26 mouse cellular contexts compared by ENCODE assay signal in genomic region chr4:56809050-56809449, GRCm38 (mm10). TPM values are rescaled to one million over a fixed set of nuclear protein-coding genes. Genes with fewer than 3 reads are reported as not detected.
A peak's percentile ranks its signal among the peaks of the same experiment; 100 is the strongest.
DNase-seq lines count a peak whose midpoint lies in the region; ATAC-seq and TF ChIP-seq lines count a peak whose summit lies in the region.
"Had no signal": no experiment of that assay in that cellular context is flagged by ENCODE, and none has a peak within 500 bp of the region (broad histone marks: within the 10 kb centered on the region; RNA-seq: fewer than 3 reads in every experiment).

No protein-coding gene starts in this region.

- H3K4me3 ChIP-seq in limb, embryonic 12.5 days (replicated peaks) = no peak overlapping the region
- no peak overlapping the region for H3K4me3 ChIP-seq in limb, embryonic 10.5 days
- no peak overlapping the region for H3K4me3 ChIP-seq in lung, embryonic 14.5 days (ENCODE audit: low read depth, low read length)
- H3K4me3 ChIP-seq in lung, adult 2 months (replicated peaks; ENCODE audit: extremely low read depth, low read depth, low read length) = no peak overlapping the region
- H3K4me3 ChIP-seq in MEL (ENCODE audit: control insufficient read depth in 1 of 2, insufficient read depth in 1 of 2, low read depth in 2 of 2, low read length in 2 of 2) (no peak overlapping the region), myocyte (no peak overlapping the region)
- H3K4me3 ChIP-seq: embryonic facial prominence, embryonic 10.5 days; embryonic facial prominence, embryonic 12.5 days; erythroblast, embryonic 14.5 days; forebrain, embryonic 10.5 days; forebrain, embryonic 12.5 days had no signal

- no peak overlapping the region for H3ac ChIP-seq in myocyte (ENCODE audit: control insufficient read depth, insufficient read length)

- peaks cover 65% of the 10 kb centered on the region for H3K36me3 ChIP-seq in limb, embryonic 12.5 days
- peaks cover 48% of the 10 kb centered on the region for H3K36me3 ChIP-seq in limb, embryonic 10.5 days
- peaks cover 25% of the 10 kb centered on the region for H3K36me3 ChIP-seq in lung, embryonic 14.5 days (ENCODE audit: insufficient read depth)
- H3K36me3 ChIP-seq in MEL (ENCODE audit: control insufficient read depth in 1 of 2, insufficient read depth in 2 of 2, low read length in 2 of 2) (peaks cover 3 to 12% of the 10 kb centered on the region in 2 experiments; a peak in 3 of 4 replicates), myocyte (ENCODE audit: control insufficient read depth, insufficient read depth) (peaks cover 26% of the 10 kb centered on the region)

- H3K27me3 ChIP-seq in limb, embryonic 12.5 days = no peaks in the 10 kb centered on the region
- no peaks in the 10 kb centered on the region for H3K27me3 ChIP-seq in limb, embryonic 10.5 days (ENCODE audit: low read depth, poor library complexity, severe bottlenecking)
- H3K27me3 ChIP-seq in lung, embryonic 14.5 days (ENCODE audit: insufficient read depth, low read length) = no peaks in the 10 kb centered on the region
- no peaks in the 10 kb centered on the region for H3K27me3 ChIP-seq in MEL (ENCODE audit: control insufficient read depth in 1 of 2, insufficient read depth in 2 of 2, low read length in 2 of 2)
- no peaks in the 10 kb centered on the region for H3K27me3 ChIP-seq in myocyte (ENCODE audit: control insufficient read depth, insufficient read depth, insufficient read length)
- H3K27me3 ChIP-seq: CH12.LX; embryonic facial prominence, embryonic 12.5 days; forebrain, embryonic 12.5 days had no signal

- no peak for TF ChIP-seq EP300 in MEL (IDR thresholded peaks at IDR 0.05; ENCODE audit: low read depth in 1 of 2, low read length in 2 of 2)

- H3K27ac ChIP-seq in limb, embryonic 12.5 days = 0 out of 2 replicates have a peak overlapping the region, but pooled peaks have one; percentile 12
- no peak overlapping the region for H3K27ac ChIP-seq in limb, embryonic 10.5 days
- no peak overlapping the region for H3K27ac ChIP-seq in lung, embryonic 14.5 days (ENCODE audit: low read depth)
- H3K27ac ChIP-seq in MEL (ENCODE audit: control insufficient read depth, low read depth, low read length) = no peak overlapping the region
- H3K27ac ChIP-seq: embryonic facial prominence, embryonic 10.5 days; embryonic facial prominence, embryonic 12.5 days; forebrain, embryonic 10.5 days had no signal

- H3K4me2 ChIP-seq in limb, embryonic 12.5 days = no peak overlapping the region
- no peak overlapping the region for H3K4me2 ChIP-seq in lung, embryonic 14.5 days
- H3K4me2 ChIP-seq in myocyte (ENCODE audit: low read depth) = no peak overlapping the region
- H3K4me2 ChIP-seq: embryonic facial prominence, embryonic 12.5 days; forebrain, embryonic 12.5 days had no signal

- H3K79me2 ChIP-seq in MEL (ENCODE audit: control insufficient read depth, insufficient read depth, low read length, poor library complexity) (peaks cover 2% of the 10 kb centered on the region; the same call in 1 of the 2 replicates), myocyte (ENCODE audit: control insufficient read depth, insufficient read depth) (peaks cover 5% of the 10 kb centered on the region)

- DNase-seq in limb, embryonic 10.5 days (ENCODE audit: low spot score) = no peak
- DNase-seq in lung, embryonic 14.5 days = peak; percentile 5
- DNase-seq in lung, adult 2 months = no peak
- DNase-seq in MEL (ENCODE audit: low read depth, low spot score) = no peak
- DNase-seq: adrenal gland, adult 2 months; adrenal gland, postnatal 10 days; adrenal gland, postnatal 25 days; B cell, adult 2 months; cerebellum, adult 11-12 months; cerebellum, adult 2 months; cerebellum, adult 9-10 months; cerebellum, postnatal 10 days; cerebellum, postnatal 25 days had no signal

- no peak for ATAC-seq in limb, embryonic 12.5 days (ENCODE audit: insufficient number of reproducible peaks, insufficient read depth, low FRiP score, low TSS enrichment, low read depth)
- no peak for ATAC-seq in lung, embryonic 14.5 days (ENCODE audit: insufficient read depth)
- no peak for ATAC-seq in megakaryocyte, adult 5-6 weeks (ENCODE audit: poor library complexity, severe bottlenecking)
- ATAC-seq: CD4-positive, CD25-positive, alpha-beta regulatory T cell, adult 4 months; forebrain, embryonic 14.5 days; forebrain, embryonic 16.5 days had no signal

- WGBS in limb, embryonic 12.5 days = 73% methylated on average over 4 of the region's 4 CpGs
- WGBS in limb, embryonic 10.5 days = 75% methylated on average over 4 of the region's 4 CpGs
- 59% methylated on average over 4 of the region's 4 CpGs for WGBS in lung, embryonic 14.5 days
- WGBS in lung, adult 2 months = 67% methylated on average over 4 of the region's 4 CpGs

- TF ChIP-seq POLR2A in lung, adult 2 months (IDR thresholded peaks at IDR 0.05; ENCODE audit: borderline replicate concordance, extremely low read depth, low read depth, low read length) = no peak
- TF ChIP-seq POLR2A in MEL (IDR thresholded peaks at IDR 0.05; ENCODE audit: control insufficient read depth in 1 of 2, insufficient read depth in 1 of 2, low read depth in 1 of 2, low read length in 2 of 2, poor library complexity in 1 of 2) = peak in 1 of 2 experiments; percentile 29; a peak in 1 of 4 replicates
- no peak for TF ChIP-seq POLR2A in myocyte (IDR thresholded peaks at IDR 0.05; ENCODE audit: insufficient read length, low read depth)

- no peak for TF ChIP-seq CTCF in lung, embryonic 14.5 days (IDR thresholded peaks at IDR 0.05; ENCODE audit: low read depth)
- no peak for TF ChIP-seq CTCF in lung, adult 2 months (IDR thresholded peaks at IDR 0.05; ENCODE audit: insufficient read depth, low read length)
- no peak for TF ChIP-seq CTCF in MEL (IDR thresholded peaks at IDR 0.05 in 2 of 3, conservative IDR thresholded peaks at IDR 0.05 in 1 of 3; ENCODE audit: control insufficient read depth in 1 of 3, insufficient read depth in 1 of 3, low read depth in 2 of 3, low read length in 3 of 3, poor library complexity in 1 of 3, severe bottlenecking in 1 of 3)

- no peak for TF ChIP-seq RAD21 in MEL (IDR thresholded peaks at IDR 0.05; ENCODE audit: low read depth, low read length)

- H3K4me1 ChIP-seq in limb, embryonic 12.5 days (replicated peaks) = no peaks in the 10 kb centered on the region
- H3K4me1 ChIP-seq in limb, embryonic 10.5 days = no peaks in the 10 kb centered on the region; the same call in 1 of the 2 replicates
- H3K4me1 ChIP-seq in lung, embryonic 14.5 days (ENCODE audit: insufficient read depth) = no peaks in the 10 kb centered on the region
- H3K4me1 ChIP-seq in lung, adult 2 months (ENCODE audit: control insufficient read depth, insufficient read depth, low read length) = no peaks in the 10 kb centered on the region
- H3K4me1 ChIP-seq in MEL (ENCODE audit: control insufficient read depth in 1 of 2, insufficient read depth in 2 of 2, low read length in 2 of 2) = no peaks in the 10 kb centered on the region
- H3K4me1 ChIP-seq: embryonic facial prominence, embryonic 12.5 days had no signal

- H3K9me3 ChIP-seq in limb, embryonic 12.5 days = no peaks in the 10 kb centered on the region
- no peaks in the 10 kb centered on the region for H3K9me3 ChIP-seq in limb, embryonic 10.5 days (replicated peaks)
- H3K9me3 ChIP-seq in lung, embryonic 14.5 days (ENCODE audit: low read depth, low read length) = no peaks in the 10 kb centered on the region
- no peaks in the 10 kb centered on the region for H3K9me3 ChIP-seq in MEL (replicated peaks; ENCODE audit: insufficient read depth, low read length)
- H3K9me3 ChIP-seq: embryonic facial prominence, embryonic 10.5 days; embryonic facial prominence, embryonic 12.5 days; forebrain, embryonic 10.5 days; forebrain, embryonic 12.5 days; G1E had no signal

- no peak overlapping the region for H3K9ac ChIP-seq in limb, embryonic 12.5 days (replicated peaks)
- no peak overlapping the region for H3K9ac ChIP-seq in lung, embryonic 14.5 days
- H3K9ac ChIP-seq in MEL (ENCODE audit: control insufficient read depth, low read depth, low read length, poor library complexity, severe bottlenecking) = no peak overlapping the region
- H3K9ac ChIP-seq: embryonic facial prominence, embryonic 12.5 days; forebrain, embryonic 12.5 days had no signal

RNA-seq across cellular contexts. Expression of gene Fam206a, which starts 6.9 kb away (rescaled TPM):
- 21.0 and 24.7 TPM in 2 replicates for polyA plus RNA-seq in limb, embryonic 12.5 days (2016; fragmentation: Nextera tagmentation; extraction: Ambion mirVana)
- polyA plus RNA-seq in limb, embryonic 10.5 days (2016; fragmentation: Nextera tagmentation; extraction: Ambion mirVana) = 28.0 and 28.5 TPM in 2 replicates
- 19.4 and 22.8 TPM in 2 replicates for polyA plus RNA-seq in lung, embryonic 14.5 days (2014; fragmentation: Nextera tagmentation; extraction: Ambion mirVana)
- 2.3 and 3.5 TPM in 2 replicates for polyA plus RNA-seq in lung, adult 2 months (2012; rRNA removed)
- total RNA-seq in MEL (2012; rRNA removed) = 7.3 and 8.9 TPM in 2 replicates
- 10 to 100 TPM; 27.8 to 33.9 TPM for polyA plus RNA-seq in MEL (2012; ENCODE audit: insufficient read depth in 1 of 2, insufficient read length in 2 of 2, low read depth in 1 of 2, low replicate concordance in 2 of 2, missing spikeins in 1 of 2)
- polyA plus RNA-seq in myocyte (2012; fragmentation: generic; extraction: Trizol) = 12.0 TPM
- total RNA-seq in megakaryocyte, adult 5-6 weeks (2015) = 15.7 and 18.9 TPM in 2 replicates
- 5.7 and 6.6 TPM in 2 replicates for total RNA-seq in megakaryocyte, adult 5-6 weeks (2017)

RNA-seq across cellular contexts. Expression of gene Elp1, which starts 6.9 kb away (rescaled TPM):
- polyA plus RNA-seq in limb, embryonic 12.5 days (2016; fragmentation: Nextera tagmentation; extraction: Ambion mirVana) = 78.4 and 87.6 TPM in 2 replicates
- 91.9 and 96.8 TPM in 2 replicates for polyA plus RNA-seq in limb, embryonic 10.5 days (2016; fragmentation: Nextera tagmentation; extraction: Ambion mirVana)
- 61.3 and 63.9 TPM in 2 replicates for polyA plus RNA-seq in lung, embryonic 14.5 days (2014; fragmentation: Nextera tagmentation; extraction: Ambion mirVana)
- 10.2 and 16.0 TPM in 2 replicates for polyA plus RNA-seq in lung, adult 2 months (2012; rRNA removed)
- total RNA-seq in MEL (2012; rRNA removed) = 38.4 and 41.3 TPM in 2 replicates
- polyA plus RNA-seq in MEL (2012; ENCODE audit: insufficient read depth in 1 of 2, insufficient read length in 2 of 2, low read depth in 1 of 2, low replicate concordance in 2 of 2, missing spikeins in 1 of 2) = 100 to 1,000 TPM in 1 of 2 experiments, 10 to 100 TPM in 1; 38.0 to 144 TPM
- 23.5 TPM for polyA plus RNA-seq in myocyte (2012; fragmentation: generic; extraction: Trizol)
- 34.6 and 35.3 TPM in 2 replicates for total RNA-seq in megakaryocyte, adult 5-6 weeks (2015)
- 31.2 and 33.0 TPM in 2 replicates for total RNA-seq in megakaryocyte, adult 5-6 weeks (2017)

RNA-seq across cellular contexts. Expression of gene Ctnnal1, which starts 55.9 kb away (rescaled TPM):
- 40.2 and 40.4 TPM in 2 replicates for polyA plus RNA-seq in limb, embryonic 12.5 days (2016; fragmentation: Nextera tagmentation; extraction: Ambion mirVana)
- 29.6 and 33.2 TPM in 2 replicates for polyA plus RNA-seq in limb, embryonic 10.5 days (2016; fragmentation: Nextera tagmentation; extraction: Ambion mirVana)
- polyA plus RNA-seq in lung, embryonic 14.5 days (2014; fragmentation: Nextera tagmentation; extraction: Ambion mirVana) = 20.2 and 22.1 TPM in 2 replicates
- polyA plus RNA-seq in lung, adult 2 months (2012; rRNA removed) = 4.4 and 8.8 TPM in 2 replicates
- total RNA-seq in MEL (2012; rRNA removed) = 2.3 and 2.5 TPM in 2 replicates
- polyA plus RNA-seq in MEL (2012; ENCODE audit: insufficient read depth in 1 of 2, insufficient read length in 2 of 2, low read depth in 1 of 2, low replicate concordance in 2 of 2, missing spikeins in 1 of 2) (1 to 10 TPM in 1 of 2 experiments, not detected in 1; 6.3 TPM), myocyte (2012; fragmentation: generic; extraction: Trizol) (4.3 TPM)
- 0.73 and 2.5 TPM in 2 replicates for total RNA-seq in megakaryocyte, adult 5-6 weeks (2015)
- total RNA-seq in megakaryocyte, adult 5-6 weeks (2017) = 1.7 and 1.9 TPM in 2 replicates
